8 mouse cellular contexts compared by ENCODE assay signal in genomic region chr1:106712330-106712729, GRCm38 (mm10). TPM values are rescaled to one million over a fixed set of nuclear protein-coding genes. Genes with fewer than 3 reads are reported as not detected.
A peak's percentile ranks its signal among the peaks of the same experiment; 100 is the strongest.
DNase-seq lines count a peak whose midpoint lies in the region; ATAC-seq and TF ChIP-seq lines count a peak whose summit lies in the region.

No protein-coding gene starts in this region.

- ATAC-seq in liver, embryonic 13.5 days (ENCODE audit: low read depth): no peak

- H3K4me2 ChIP-seq in liver, embryonic 13.5 days: peak overlapping the region; percentile 81

- no peaks in the 10 kb centered on the region for H3K9me3 ChIP-seq in embryonic facial prominence, embryonic 10.5 days
- H3K9me3 ChIP-seq in liver, embryonic 13.5 days (replicated peaks): no peaks in the 10 kb centered on the region

- 10% methylated on average over 22 of the region's 22 CpGs for WGBS in embryonic facial prominence, embryonic 10.5 days
- 13% methylated on average over 22 of the region's 22 CpGs for WGBS in liver, embryonic 13.5 days (ENCODE audit: insufficient replicate concordance)

- peaks cover 25% of the 10 kb centered on the region for H3K4me1 ChIP-seq in embryonic facial prominence, embryonic 10.5 days
- peaks cover 38% of the 10 kb centered on the region for H3K4me1 ChIP-seq in liver, embryonic 13.5 days (replicated peaks)

- H3K27me3 ChIP-seq in embryonic facial prominence, embryonic 10.5 days (replicated peaks; ENCODE audit: low read depth, poor library complexity, severe bottlenecking): peaks cover 10% of the 10 kb centered on the region
- H3K27me3 ChIP-seq in liver, embryonic 13.5 days: peaks cover 43% of the 10 kb centered on the region

- TF ChIP-seq CTCF in layer of hippocampus, adult 2 months (conservative IDR thresholded peaks at IDR 0.05): peak; percentile 80

- no peak overlapping the region for H3K9ac ChIP-seq in liver, embryonic 13.5 days

- H3K4me3 ChIP-seq in layer of hippocampus, adult 2 months: peak overlapping the region; percentile 80
- H3K4me3 ChIP-seq in embryonic facial prominence, embryonic 10.5 days: peak overlapping the region; percentile 80
- peak overlapping the region; percentile 44 for H3K4me3 ChIP-seq in liver, embryonic 13.5 days (replicated peaks)

- H3K27ac ChIP-seq in layer of hippocampus, adult 2 months: 0 out of 2 replicates have a peak overlapping the region, but pooled peaks have one; percentile 28
- H3K27ac ChIP-seq in embryonic facial prominence, embryonic 10.5 days (replicated peaks): no peak overlapping the region
- no peak overlapping the region for H3K27ac ChIP-seq in liver, embryonic 13.5 days

- peak in 1 of 2 experiments; percentile 39 for DNase-seq in layer of hippocampus, adult 2 months (ENCODE audit: low spot score in 2 of 2)
- no peak for DNase-seq in layer of hippocampus, adult 9-11 months
- DNase-seq in embryonic facial prominence, embryonic 10.5 days (ENCODE audit: low spot score): peak; percentile 57
- DNase-seq in heart, adult 9 months (ENCODE audit: low spot score in 2 of 2): peak; percentile 55 to 61
- DNase-seq in kidney, adult 18-20 months: peak; percentile 67
- no peak for DNase-seq in liver, embryonic 13.5 days
- DNase-seq in monocyte, adult 2 months (ENCODE audit: low read depth in 1 of 2, low spot score in 2 of 2): peak; percentile 22 to 68
- DNase-seq in spleen, postnatal 14 days (ENCODE audit: low spot score in 2 of 2): peak; percentile 37 to 70

- no peaks in the 10 kb centered on the region for H3K36me3 ChIP-seq in embryonic facial prominence, embryonic 10.5 days (replicated peaks)
- no peaks in the 10 kb centered on the region for H3K36me3 ChIP-seq in liver, embryonic 13.5 days

RNA-seq across cellular contexts. Expression of gene Bcl2, which starts 1.7 kb away (rescaled TPM):
- total RNA-seq in layer of hippocampus, adult 2 months (2021): 1 to 10 TPM; 7.8 to 8.1 TPM
- 9.4 and 10.8 TPM in 2 replicates for polyA plus RNA-seq in embryonic facial prominence, embryonic 10.5 days (2016; fragmentation: Nextera tagmentation; extraction: Ambion mirVana)
- 1.0 and 1.3 TPM in 2 replicates for polyA plus RNA-seq in liver, embryonic 13.5 days (2015; fragmentation: Nextera tagmentation; extraction: Ambion mirVana)

RNA-seq across cellular contexts. Expression of gene Kdsr, which starts 47.2 kb away (rescaled TPM):
- 10 to 100 TPM; 28.1 to 28.9 TPM for total RNA-seq in layer of hippocampus, adult 2 months (2021)
- polyA plus RNA-seq in embryonic facial prominence, embryonic 10.5 days (2016; fragmentation: Nextera tagmentation; extraction: Ambion mirVana): 9.7 and 10.1 TPM in 2 replicates
- 4.5 and 4.9 TPM in 2 replicates for polyA plus RNA-seq in liver, embryonic 13.5 days (2015; fragmentation: Nextera tagmentation; extraction: Ambion mirVana)

Comparison
In these comparisons a context has a peak if more than half of its experiments do, and no peak if none do; other contexts are left out.
1. DNase-seq: peak in embryonic facial prominence, embryonic 10.5 days (single experiment), heart, adult 9 months (2 of 2), kidney, adult 18-20 months (single experiment), monocyte, adult 2 months (2 of 2) and spleen, postnatal 14 days (2 of 2); none in layer of hippocampus, adult 9-11 months (single experiment) and liver, embryonic 13.5 days (single experiment).
2. Peak in every context shown above with its lines, with median percentiles within 50 percentile points of each other: H3K4me3 ChIP-seq.